Mouse (Mus musculus) kidney, adult 2 months (tissue): ENCODE measurements around the gene Smox. TPM values are rescaled to one million over a fixed set of nuclear protein-coding genes. Genes with fewer than 3 reads are reported as not detected.
A peak's percentile ranks its signal among the peaks of the same experiment; 100 is the strongest.

Source experiments
- DNase-seq: peaks from one replicate; pipeline ENCODE4 v3.0.0; 2021
- H3K27ac ChIP-seq: fragments of 200-500 bp; 2 replicates; pipeline ENCODE4 v1.5.1; 2012; ENCODE audit warnings: low read depth, low read length, control low read depth, inconsistent platforms; ENCODE audit not compliant: insufficient read depth
- H3K27me3 ChIP-seq: fragments of 200-500 bp; replicated peaks from 2 replicates; pipeline ENCODE4 v1.6.1; 2012; ENCODE audit warnings: mild to moderate bottlenecking, moderate library complexity, low read length, inconsistent platforms; ENCODE audit not compliant: control insufficient read depth, insufficient read depth
- H3K36me3 ChIP-seq: fragments of 200-500 bp; 2 replicates; pipeline ENCODE4 v1.6.1; 2012; ENCODE audit warnings: mild to moderate bottlenecking, moderate library complexity, low read length, inconsistent platforms; ENCODE audit not compliant: control insufficient read depth, insufficient read depth
- H3K4me1 ChIP-seq: fragments of 200-500 bp; 2 replicates; pipeline ENCODE4 v1.6.1; 2011; ENCODE audit warnings: low read length; ENCODE audit not compliant: control insufficient read depth, insufficient read depth
- H3K4me3 ChIP-seq: fragments of 200-500 bp; 2 replicates; pipeline ENCODE4 v1.5.1; 2011; ENCODE audit warnings: mild to moderate bottlenecking, low read depth, low read length, control low read depth; ENCODE audit not compliant: insufficient read depth
- CTCF ChIP-seq: fragments of 200-500 bp; conservative IDR thresholded peaks from 2 replicates; pipeline ENCODE4 v1.5.1; 2011; ENCODE audit warnings: low read depth, mild to moderate bottlenecking, control low read depth, low read length, moderate library complexity, mixed read lengths; ENCODE audit not compliant: insufficient read depth, insufficient read length
- POLR2A ChIP-seq: fragments of 200-500 bp; IDR thresholded peaks from one replicate; pipeline ENCODE4 v1.6.1; 2011; ENCODE audit warnings: low read depth, low read length, control low read depth
- WGBS: fragments of 180-500 bp; shearing (Covaris S2); methylation state at CpG from one replicate; pipeline ENCODE4 v1.1.7; 2018; 5-methylcytosine and 5-hydroxymethylcytosine counted together
- polyA plus RNA-seq: library from polyadenylated mRNA; depleted of rRNA; stranded (reverse); fragments of >200 nt; gene quantifications from 2 replicates; pipeline ENCODE4 v1.2.3, GENCODE M21; 2012

The Smox gene
- polyA plus RNA-seq, 1 experiment: 12.5 TPM

DNA sequence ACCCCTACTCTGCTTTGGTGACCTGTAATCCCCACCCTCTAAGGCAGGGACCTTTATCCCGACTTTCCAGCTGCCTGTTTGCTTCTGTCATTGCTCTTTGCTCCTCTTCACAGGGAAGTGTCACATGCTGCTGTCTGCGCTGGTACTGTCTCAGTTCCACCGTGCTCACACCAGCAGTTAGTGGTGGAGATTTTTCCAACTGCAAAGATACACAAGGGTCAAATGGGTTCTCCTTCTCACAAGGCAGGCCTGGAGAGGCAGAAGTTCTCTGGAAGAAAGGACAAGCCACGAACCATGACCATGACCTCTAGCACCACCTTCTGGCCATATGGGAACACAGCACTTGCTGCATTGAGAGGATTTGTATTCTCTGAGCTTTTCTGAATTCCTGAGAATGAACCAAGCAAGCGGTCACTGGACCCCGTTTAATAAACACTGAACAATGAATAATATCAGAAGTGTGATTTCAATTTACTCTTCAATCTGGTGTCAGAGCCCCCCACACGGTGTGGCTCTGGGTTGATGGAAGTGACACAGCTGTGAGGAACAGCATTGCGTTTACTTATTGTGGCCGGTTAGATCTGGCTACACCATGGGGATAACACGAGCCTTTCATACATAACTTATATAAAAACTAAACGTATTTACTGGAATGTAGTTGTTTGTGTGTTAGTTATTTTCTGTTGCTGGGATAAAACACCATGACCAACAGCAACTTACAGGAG lies 38.8 kb downstream of the Smox start:
- WGBS: 31% methylated on average over 11 of the region's 11 CpGs
- peak; percentile 74 for DNase-seq
- TF ChIP-seq CTCF (peak; percentile 88), POLR2A (no peak)
- Histone ChIP-seq H3K27me3 (no peaks in the 10 kb centered on the region), H3K36me3 (no peaks in the 10 kb centered on the region), H3K27ac (no peak overlapping the region), H3K4me3 (no peak overlapping the region), H3K4me1 (no peaks in the 10 kb centered on the region)

DNA sequence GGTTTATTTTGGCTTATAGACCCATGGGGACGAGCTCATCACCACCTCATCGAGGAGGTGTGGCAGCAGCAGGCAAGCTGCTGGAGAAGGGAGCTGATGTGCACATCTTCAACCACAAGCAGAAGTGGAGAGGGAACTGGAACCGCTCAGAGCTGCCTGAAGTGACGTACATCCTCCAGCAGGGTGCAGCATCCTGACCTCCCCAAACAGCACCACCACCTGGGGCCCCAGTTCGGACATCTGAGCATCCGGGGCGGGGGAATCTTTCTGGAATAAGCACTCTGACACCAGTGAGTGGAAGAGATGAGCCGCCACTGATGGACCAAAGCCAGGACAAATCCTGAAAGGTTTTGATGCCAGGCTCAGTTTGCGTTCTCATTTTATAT lies 39.3 kb downstream of the Smox start:
- DNase-seq: peak; percentile 47

DNA sequence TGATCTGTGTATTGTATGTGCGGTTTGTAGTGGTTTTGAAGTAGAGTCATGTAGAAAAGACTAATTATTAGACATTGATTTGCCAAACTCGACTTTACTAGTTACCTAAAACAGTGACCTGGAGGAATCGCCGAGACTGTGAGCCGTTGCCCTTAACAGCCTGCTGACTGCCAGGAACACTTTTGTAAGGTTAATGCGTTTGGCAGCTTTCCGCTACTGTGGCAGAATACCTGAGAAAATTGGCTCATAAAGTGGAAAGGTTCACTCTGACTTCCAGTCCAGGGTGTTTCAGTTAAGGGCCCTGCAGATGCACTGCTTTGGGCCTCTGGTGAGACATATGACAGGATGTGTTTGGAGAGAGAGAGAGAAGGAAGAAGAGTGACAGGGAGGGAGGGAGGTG lies 40.0 kb downstream of the Smox start:
- Histone ChIP-seq H3K36me3 (no peaks in the 10 kb centered on the region), H3K4me1 (no peaks in the 10 kb centered on the region), H3K4me3 (no peak overlapping the region), H3K27me3 (no peaks in the 10 kb centered on the region), H3K27ac (no peak overlapping the region)
- WGBS: 80% methylated on average over 7 of the region's 7 CpGs
- TF ChIP-seq CTCF (no peak), POLR2A (no peak)
- peak; percentile 72 for DNase-seq

More for the DNA sequence above, 39.3 kb downstream of the Smox start:
- no peaks in the 10 kb centered on the region for H3K36me3 ChIP-seq
- 29% methylated on average over 9 of the region's 9 CpGs for WGBS
- no peaks in the 10 kb centered on the region for H3K4me1 ChIP-seq
- no peak overlapping the region for H3K27ac ChIP-seq
- TF ChIP-seq CTCF (peak; percentile 72), POLR2A (no peak)
- H3K27me3 ChIP-seq: no peaks in the 10 kb centered on the region
- H3K4me3 ChIP-seq: no peak overlapping the region

DNA sequence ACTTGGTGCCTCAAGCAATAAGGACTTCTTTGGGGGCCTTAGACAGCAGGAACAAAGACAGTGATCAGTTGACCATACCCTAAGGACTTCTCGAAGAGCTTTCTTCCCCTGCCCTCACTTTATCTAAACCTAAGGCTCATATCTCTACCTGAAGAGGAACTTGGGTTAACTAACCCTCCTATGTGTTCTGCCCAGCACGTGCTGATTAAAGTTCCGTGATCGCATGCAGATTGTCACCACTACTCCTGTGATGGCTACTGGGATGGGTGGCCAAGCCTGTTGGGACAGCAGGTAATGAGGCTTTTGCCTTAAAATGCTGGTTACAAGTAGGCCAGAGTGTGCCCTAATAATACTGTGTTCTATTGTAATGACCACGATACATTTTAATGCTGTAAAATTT lies 43.9 kb downstream of the Smox start:
- no peak for DNase-seq

DNA sequence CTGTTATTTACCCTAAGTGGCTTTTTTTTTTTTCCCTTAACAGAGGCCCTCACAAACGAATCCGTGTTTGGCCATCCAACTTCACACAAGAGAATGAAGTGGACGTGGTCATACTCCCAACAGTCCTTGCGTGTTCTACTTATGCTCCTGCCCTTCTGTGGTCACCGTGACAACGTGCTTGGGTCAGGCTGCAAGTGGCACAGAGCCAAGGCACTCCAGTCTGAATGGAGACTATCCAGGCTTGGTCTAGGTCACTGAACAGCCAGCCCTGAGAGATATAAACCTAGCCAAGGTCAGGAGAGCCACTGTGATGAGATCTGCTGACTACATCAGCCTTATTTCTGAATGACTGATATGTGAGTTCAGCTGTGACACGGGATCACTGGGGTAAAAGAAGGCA lies 47.0 kb downstream of the Smox start:
- H3K27ac ChIP-seq: no peak overlapping the region
- 29% methylated on average over 7 of the region's 7 CpGs for WGBS
- no peaks in the 10 kb centered on the region for H3K4me1 ChIP-seq
- no peak overlapping the region for H3K4me3 ChIP-seq
- H3K27me3 ChIP-seq: no peaks in the 10 kb centered on the region
- TF ChIP-seq POLR2A (no peak), CTCF (no peak)
- DNase-seq: peak; percentile 47
- no peaks in the 10 kb centered on the region for H3K36me3 ChIP-seq

More for the DNA sequence above, 43.9 kb downstream of the Smox start:
- no peaks in the 10 kb centered on the region for H3K4me1 ChIP-seq
- WGBS: 94% methylated on average over 5 of the region's 5 CpGs
- no peaks in the 10 kb centered on the region for H3K27me3 ChIP-seq
- no peak overlapping the region for H3K27ac ChIP-seq
- no peak for TF ChIP-seq CTCF
- no peak for TF ChIP-seq POLR2A
- H3K36me3 ChIP-seq: no peaks in the 10 kb centered on the region
- no peak overlapping the region for H3K4me3 ChIP-seq

DNA sequence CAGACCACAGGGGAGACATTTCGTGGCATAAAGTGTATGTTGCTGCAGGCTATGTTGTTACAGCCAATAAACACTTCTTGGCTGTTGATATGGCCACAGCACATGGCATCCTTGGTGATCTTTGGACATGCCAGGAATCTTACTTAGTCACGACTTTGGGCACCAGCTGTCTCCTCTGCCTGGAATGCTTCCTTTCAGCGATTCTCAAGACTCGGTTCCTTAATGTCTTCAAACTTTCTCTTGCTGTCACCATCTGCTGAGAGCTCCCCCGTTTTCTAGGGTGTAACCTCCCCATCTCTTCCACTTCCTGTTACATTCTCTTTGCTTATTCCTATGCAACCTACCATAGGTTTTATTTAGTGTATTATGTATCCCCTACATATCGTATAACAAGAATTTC lies 48.5 kb downstream of the Smox start:
- 86% methylated on average over 6 of the region's 6 CpGs for WGBS
- Histone ChIP-seq H3K4me3 (no peak overlapping the region), H3K27ac (no peak overlapping the region), H3K36me3 (no peaks in the 10 kb centered on the region), H3K27me3 (no peaks in the 10 kb centered on the region), H3K4me1 (no peaks in the 10 kb centered on the region)
- no peak for DNase-seq
- TF ChIP-seq POLR2A (no peak), CTCF (no peak)

DNA sequence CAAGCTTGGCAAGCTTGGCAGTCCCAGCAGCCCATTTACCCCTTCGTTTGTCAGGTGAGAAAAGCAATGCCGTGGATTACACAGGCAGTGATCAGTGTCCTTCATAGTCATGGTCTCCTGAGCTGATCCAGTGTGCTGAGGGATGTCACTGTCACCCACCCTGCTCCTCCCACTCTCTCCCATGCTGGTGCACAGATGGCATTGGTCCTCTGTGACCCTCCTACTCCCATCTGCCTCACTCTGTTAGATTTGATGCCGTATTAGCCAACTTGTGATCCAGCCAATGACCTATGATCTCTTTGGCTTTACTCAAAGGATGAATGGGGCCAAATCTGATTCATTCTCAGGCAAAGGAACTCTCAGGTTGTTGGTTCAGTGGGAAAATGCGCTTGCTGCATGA lies 50.4 kb downstream of the Smox start:
- Histone ChIP-seq H3K36me3 (no peaks in the 10 kb centered on the region), H3K27ac (no peak overlapping the region), H3K4me3 (no peak overlapping the region), H3K27me3 (peaks cover 3% of the 10 kb centered on the region; the same call in 1 of the 2 replicates), H3K4me1 (0 out of 2 replicates have a peak, but pooled peaks cover 2% of the 10 kb centered on the region)
- 79% methylated on average over 4 of the region's 4 CpGs for whole genome bisulfite sequencing
- no peak for TF ChIP-seq CTCF
- no peak for TF ChIP-seq POLR2A
- DNase-seq: no peak
